Mouse (Mus musculus): ENCODE measurements around the gene Tmem30b. TPM values are rescaled to one million over a fixed set of nuclear protein-coding genes. Genes with fewer than 3 reads are reported as not detected.

Tmem30b gene
- polyA plus RNA-seq, 1 experiment from 2014 or later, result 17.5 TPM

- 31% methylated on average over 6 of the region's 6 CpGs for WGBS
- H3K27me3 ChIP-seq, result no peaks in the 10 kb centered on the region
These were observed 31.5 kb downstream of the Tmem30b start for GRCm38 (mm10) chr12:73514722-73515121.

GRCm38 (mm10) chr12:73513958-73514357, 32.2 kb downstream of the Tmem30b start:
- no peak overlapping the region for H3K27ac ChIP-seq (replicated peaks)
- H3K36me3 ChIP-seq, result no peaks in the 10 kb centered on the region
- H3K4me2 ChIP-seq (replicated peaks), result no peak overlapping the region
- no peak overlapping the region for H3K9ac ChIP-seq
- H3K9me3 ChIP-seq (replicated peaks), result no peaks in the 10 kb centered on the region
- WGBS, result 73% methylated on average over 10 of the region's 10 CpGs
- ATAC-seq (ENCODE audit: insufficient number of reproducible peaks, low FRiP score, low TSS enrichment, low read depth), result no peak
- peaks cover 24% of the 10 kb centered on the region for H3K4me1 ChIP-seq
- H3K27me3 ChIP-seq, result no peaks in the 10 kb centered on the region
- no peak overlapping the region for H3K4me3 ChIP-seq (replicated peaks)

More at GRCm38 (mm10) chr12:73514722-73515121, 31.5 kb downstream of the Tmem30b start:
- H3K4me2 ChIP-seq (replicated peaks), result no peak overlapping the region
- peaks cover 24% of the 10 kb centered on the region for H3K4me1 ChIP-seq
- no peak overlapping the region for H3K4me3 ChIP-seq (replicated peaks)
- H3K36me3 ChIP-seq, result no peaks in the 10 kb centered on the region
- H3K9ac ChIP-seq, result no peak overlapping the region
- no peak for ATAC-seq (ENCODE audit: insufficient number of reproducible peaks, low FRiP score, low TSS enrichment, low read depth)
- no peak overlapping the region for H3K27ac ChIP-seq (replicated peaks)
- no peaks in the 10 kb centered on the region for H3K9me3 ChIP-seq (replicated peaks)

- peaks cover 30% of the 10 kb centered on the region for H3K4me1 ChIP-seq
- WGBS, result 53% methylated on average over 16 of the region's 16 CpGs
These were observed 34.6 kb downstream of the Tmem30b start for GRCm38 (mm10) chr12:73511467-73512047.

GRCm38 (mm10) chr12:73507105-73507504, 39.1 kb downstream of the Tmem30b start:
- 37% methylated on average over 14 of the region's 14 CpGs for whole genome bisulfite sequencing
- Histone ChIP-seq H3K4me3 (replicated peaks) (peak overlapping the region; percentile 3; the same call in 1 of the 2 replicates), H3K9me3 (replicated peaks) (no peaks in the 10 kb centered on the region), H3K27me3 (peaks cover 8% of the 10 kb centered on the region; the same call in 1 of the 2 replicates), H3K27ac (replicated peaks) (peak overlapping the region; percentile 67), H3K36me3 (no peaks in the 10 kb centered on the region), H3K9ac (no peak overlapping the region), H3K4me2 (replicated peaks) (peak overlapping the region; percentile 24), H3K4me1 (peaks cover 21% of the 10 kb centered on the region)
- peak; percentile 73 for ATAC-seq (ENCODE audit: insufficient number of reproducible peaks, low FRiP score, low TSS enrichment, low read depth)

More at GRCm38 (mm10) chr12:73511467-73512047, 34.6 kb downstream of the Tmem30b start:
- H3K27me3 ChIP-seq, result 0 out of 2 replicates have a peak, but pooled peaks cover 4% of the 10 kb centered on the region
- no peak overlapping the region for H3K9ac ChIP-seq
- H3K27ac ChIP-seq (replicated peaks), result 0 out of 2 replicates have a peak overlapping the region, but pooled peaks have one; percentile 18
- no peak overlapping the region for H3K4me3 ChIP-seq (replicated peaks)
- no peaks in the 10 kb centered on the region for H3K36me3 ChIP-seq
- no peaks in the 10 kb centered on the region for H3K9me3 ChIP-seq (replicated peaks)
- no peak for ATAC-seq (ENCODE audit: insufficient number of reproducible peaks, low FRiP score, low TSS enrichment, low read depth)
- H3K4me2 ChIP-seq (replicated peaks), result no peak overlapping the region

DNA sequence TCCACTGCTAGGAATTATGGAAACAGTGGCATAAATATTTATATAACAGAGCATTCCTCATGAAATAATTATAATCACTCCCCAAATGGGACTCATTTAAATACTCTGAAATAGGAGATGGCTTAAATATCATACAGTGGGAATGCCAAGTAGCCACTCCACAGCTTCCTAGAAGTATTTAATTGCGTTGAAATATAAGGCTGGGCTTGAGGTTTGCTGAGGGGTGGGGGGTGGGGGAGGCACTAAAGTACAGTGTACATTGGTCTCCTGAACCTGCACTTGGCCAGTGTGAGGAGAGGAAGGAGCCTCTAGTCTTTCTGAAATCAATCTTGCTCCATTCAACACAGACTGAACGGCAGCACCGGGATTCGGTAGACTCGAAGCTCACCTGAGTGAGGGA, 39.5 kb downstream of the Tmem30b start:
- H3K4me1 ChIP-seq, result peaks cover 20% of the 10 kb centered on the region
- ATAC-seq (ENCODE audit: insufficient number of reproducible peaks, low FRiP score, low TSS enrichment, low read depth), result no peak
- H3K36me3 ChIP-seq, result no peaks in the 10 kb centered on the region
- H3K9me3 ChIP-seq (replicated peaks), result no peaks in the 10 kb centered on the region
- no peak overlapping the region for H3K9ac ChIP-seq
- 39% methylated on average over 5 of the region's 5 CpGs for WGBS
- H3K27me3 ChIP-seq, result peaks cover 8% of the 10 kb centered on the region; the same call in 1 of the 2 replicates
- H3K4me3 ChIP-seq (replicated peaks), result 0 out of 2 replicates have a peak overlapping the region, but pooled peaks have one; percentile 3
- peak overlapping the region; percentile 24 for H3K4me2 ChIP-seq (replicated peaks)
- H3K27ac ChIP-seq (replicated peaks), result peak overlapping the region; percentile 67

GRCm38 (mm10) chr12:73500689-73501326, 45.4 kb downstream of the Tmem30b start:
- Histone ChIP-seq H3K36me3 (no peaks in the 10 kb centered on the region), H3K27ac (replicated peaks) (peak overlapping the region; percentile 68; the same call in 1 of the 2 replicates), H3K27me3 (peaks cover 4% of the 10 kb centered on the region; the same call in 1 of the 2 replicates), H3K4me2 (replicated peaks) (no peak overlapping the region), H3K9me3 (replicated peaks) (no peaks in the 10 kb centered on the region), H3K9ac (no peak overlapping the region), H3K4me1 (peaks cover 11% of the 10 kb centered on the region), H3K4me3 (replicated peaks) (no peak overlapping the region)
- WGBS, result 47% methylated on average over 5 of the region's 5 CpGs
- no peak for ATAC-seq (ENCODE audit: insufficient number of reproducible peaks, low FRiP score, low TSS enrichment, low read depth)

GRCm38 (mm10) chr12:73495172-73495571, 51.0 kb downstream of the Tmem30b start:
- 26% methylated on average over 10 of the region's 10 CpGs for WGBS
- no peaks in the 10 kb centered on the region for H3K36me3 ChIP-seq
- no peaks in the 10 kb centered on the region for H3K9me3 ChIP-seq (replicated peaks)
- no peak overlapping the region for H3K4me2 ChIP-seq (replicated peaks)
- H3K9ac ChIP-seq, result no peak overlapping the region
- no peak for ATAC-seq (ENCODE audit: insufficient number of reproducible peaks, low FRiP score, low TSS enrichment, low read depth)
- peaks cover 9% of the 10 kb centered on the region for H3K4me1 ChIP-seq
- no peaks in the 10 kb centered on the region for H3K27me3 ChIP-seq
- H3K27ac ChIP-seq (replicated peaks), result 0 out of 2 replicates have a peak overlapping the region, but pooled peaks have one; percentile 17
- H3K4me3 ChIP-seq (replicated peaks), result no peak overlapping the region

DNA sequence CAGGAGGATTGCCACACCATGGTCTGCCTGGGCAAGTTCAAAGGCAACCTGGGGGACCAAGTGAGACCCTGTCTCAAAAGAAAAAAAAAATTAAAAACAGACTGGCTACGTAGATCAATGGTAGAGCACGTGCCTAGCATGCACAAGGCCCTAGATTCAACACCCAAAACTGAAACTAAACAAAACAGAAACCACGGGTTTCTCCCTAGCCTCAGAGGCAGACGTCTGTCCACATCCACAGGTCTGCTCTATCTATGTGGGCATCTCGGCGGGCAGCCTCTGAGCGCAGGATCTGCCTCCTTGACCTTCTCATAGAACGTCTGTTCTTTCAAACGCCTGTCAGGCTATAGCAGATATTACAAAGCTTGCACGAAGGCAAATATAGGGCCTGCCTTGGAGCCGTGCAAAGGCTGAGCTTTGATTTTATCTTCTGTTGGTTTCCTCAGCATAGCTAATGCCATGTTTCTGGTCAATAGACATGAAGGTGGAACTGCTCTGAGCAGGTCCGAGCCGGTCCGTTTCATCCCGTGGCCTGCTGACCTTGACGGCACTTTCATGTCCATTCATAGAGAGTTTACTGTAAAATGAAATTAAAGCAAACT, 52.2 kb downstream of the Tmem30b start:
- WGBS, result 66% methylated on average over 16 of the region's 16 CpGs
- ATAC-seq (ENCODE audit: insufficient number of reproducible peaks, low FRiP score, low TSS enrichment, low read depth), result no peak
- Histone ChIP-seq H3K9me3 (replicated peaks) (no peaks in the 10 kb centered on the region), H3K36me3 (no peaks in the 10 kb centered on the region), H3K27ac (replicated peaks) (no peak overlapping the region), H3K27me3 (no peaks in the 10 kb centered on the region), H3K4me2 (replicated peaks) (no peak overlapping the region), H3K9ac (no peak overlapping the region), H3K4me1 (peaks cover 9% of the 10 kb centered on the region), H3K4me3 (replicated peaks) (no peak overlapping the region)

Other genes starting within 250 kb of the Tmem30b start
- gene Prkch, start 38.4 kb upstream of the Tmem30b start, polyA plus RNA-seq (2015; fragmentation: Nextera tagmentation; extraction: Ambion mirVana), result 20.0 and 21.0 TPM in 2 replicates

Measured in embryonic facial prominence, embryonic 15.5 days (tissue).